Mouse (Mus musculus): ENCODE results near the gene Cks1b.

The Cks1b gene

DNA sequence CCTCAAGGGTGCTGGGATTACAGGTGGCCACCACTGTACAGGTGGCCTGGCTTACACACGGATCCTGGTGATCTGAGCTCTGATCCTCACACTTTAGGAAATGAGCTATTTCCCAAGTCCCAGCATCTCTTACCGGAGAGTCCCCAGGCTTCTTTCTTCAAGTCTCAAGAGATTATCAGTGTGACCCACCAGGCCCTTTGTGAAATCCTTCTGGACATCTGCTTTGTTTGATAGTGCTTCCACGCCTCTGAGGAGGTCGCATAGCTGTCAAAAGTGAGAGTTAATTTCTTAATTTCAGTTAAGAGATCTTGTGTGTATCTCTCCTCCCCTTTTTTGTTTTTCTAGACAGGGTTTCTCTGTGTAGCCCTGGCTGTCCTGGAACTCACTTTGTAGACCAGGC, 7.7 kb upstream of the Cks1b start:
- peak; percentile 82 for DNase-seq (ENCODE audit: low spot score)

DNA sequence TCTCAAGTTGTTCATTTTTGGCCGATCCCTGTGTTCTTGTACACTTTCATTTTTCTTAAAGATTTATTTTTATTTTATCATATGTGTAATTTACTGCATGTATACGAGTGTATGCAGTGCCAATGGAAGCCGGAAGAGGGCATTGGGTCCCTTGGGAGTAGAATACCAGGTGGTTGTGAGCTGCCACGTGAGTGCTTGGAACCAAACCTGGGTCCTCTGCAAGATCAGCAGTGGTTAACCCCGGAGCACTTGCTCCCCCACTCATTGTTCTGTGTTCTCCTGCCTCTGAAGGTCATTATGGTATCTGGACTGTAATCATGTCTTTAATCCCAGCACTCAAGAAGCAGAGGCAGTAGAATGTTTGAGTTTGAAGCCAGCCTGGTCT, 7.0 kb upstream of the Cks1b start:
- DNase-seq (ENCODE audit: low spot score) = no peak

DNA sequence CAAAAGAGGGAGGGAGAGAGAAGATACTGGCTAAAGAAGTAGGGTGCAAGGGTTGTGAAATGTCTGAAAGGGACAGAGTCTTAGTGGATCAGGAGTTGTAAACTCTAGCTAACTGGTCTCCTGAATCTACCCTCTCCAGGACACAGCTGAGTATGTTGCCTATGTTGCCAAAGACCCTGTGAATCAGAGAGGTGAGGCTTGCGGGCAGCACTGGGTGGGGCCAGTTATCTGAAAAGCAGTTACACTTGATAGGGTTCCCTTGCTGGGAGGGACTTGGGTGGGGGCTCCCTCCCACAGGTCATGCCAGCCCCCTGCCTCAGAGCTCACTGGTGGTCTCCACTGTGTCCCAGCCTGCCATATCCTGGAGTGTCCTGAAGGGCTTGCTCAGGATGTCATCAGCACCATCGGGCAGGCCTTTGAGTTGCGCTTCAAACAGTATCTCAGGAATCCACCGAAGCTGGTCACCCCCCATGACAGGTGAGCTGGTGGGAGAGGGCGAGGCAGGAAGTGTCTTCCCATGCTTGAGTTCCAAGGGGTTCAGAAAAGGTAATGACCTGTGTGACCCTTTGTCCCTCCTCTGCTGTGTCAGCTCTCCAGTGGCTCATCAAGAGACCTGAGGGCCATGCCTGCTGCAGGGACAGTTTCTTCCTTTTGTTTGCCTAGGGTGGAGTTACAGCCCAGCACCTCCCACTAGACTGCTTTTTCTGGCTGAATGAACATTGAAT, 6.4 kb upstream of the Cks1b start:
- DNase-seq (ENCODE audit: low spot score) = no peak

DNA sequence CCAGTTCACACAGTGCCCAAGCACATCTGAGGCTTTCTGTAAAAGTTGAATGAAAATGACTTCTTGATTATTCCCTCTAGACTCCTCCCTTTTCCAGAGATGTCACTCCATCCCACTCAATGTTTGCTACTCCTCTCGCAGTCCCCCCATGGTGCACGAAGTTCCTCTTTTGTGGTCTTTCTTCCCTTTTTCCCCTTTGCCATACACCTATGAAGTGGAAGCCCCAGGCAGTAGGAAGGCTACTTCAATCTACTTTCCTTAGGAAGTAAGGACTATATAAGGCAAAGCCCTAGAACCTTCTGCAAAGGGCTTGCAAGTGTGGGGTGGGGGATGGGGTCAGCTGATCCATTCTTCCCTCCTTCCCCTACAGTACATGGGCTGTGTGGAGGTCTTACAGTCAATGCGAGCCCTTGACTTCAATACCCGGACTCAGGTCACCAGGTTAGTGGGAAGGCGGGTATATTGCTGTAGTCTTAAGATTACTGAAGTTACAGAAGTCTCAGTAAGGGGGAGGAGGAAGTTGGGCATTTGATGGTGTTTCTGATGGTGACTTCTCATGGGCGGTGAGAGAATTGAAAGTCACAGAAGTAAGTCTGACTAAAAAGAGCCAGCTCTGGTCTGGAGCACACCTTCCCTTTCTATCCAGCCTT, 4.5 kb upstream of the Cks1b start:
- DNase-seq (ENCODE audit: low spot score) = no peak

DNA sequence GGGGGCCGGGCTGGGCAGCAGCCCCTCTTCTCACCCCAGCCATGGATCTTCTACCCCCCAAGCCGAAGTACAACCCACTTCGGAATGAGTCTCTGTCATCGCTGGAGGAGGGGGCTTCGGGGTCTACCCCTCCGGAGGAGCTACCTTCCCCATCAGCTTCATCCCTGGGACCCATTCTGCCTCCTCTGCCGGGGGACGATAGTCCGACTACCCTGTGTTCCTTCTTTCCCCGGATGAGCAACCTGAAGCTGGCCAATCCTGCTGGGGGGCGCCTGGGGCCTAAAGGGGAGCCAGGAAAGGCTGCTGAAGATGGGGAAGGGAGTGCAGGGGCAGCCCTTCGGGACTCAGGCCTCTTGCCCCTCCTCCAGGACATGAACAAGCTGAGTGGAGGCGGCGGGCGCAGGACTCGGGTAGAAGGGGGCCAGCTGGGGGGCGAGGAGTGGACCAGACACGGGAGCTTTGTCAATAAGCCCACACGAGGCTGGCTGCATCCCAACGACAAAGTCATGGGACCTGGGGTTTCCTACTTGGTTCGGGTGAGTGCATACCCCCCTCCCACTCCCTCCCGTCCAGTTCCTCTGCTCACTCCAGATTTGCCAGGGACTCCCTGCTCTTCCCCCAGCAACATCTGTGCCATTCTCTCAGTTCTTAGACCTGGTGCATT, 3.8 kb upstream of the Cks1b start:
- no peak for DNase-seq (ENCODE audit: low spot score)

DNA sequence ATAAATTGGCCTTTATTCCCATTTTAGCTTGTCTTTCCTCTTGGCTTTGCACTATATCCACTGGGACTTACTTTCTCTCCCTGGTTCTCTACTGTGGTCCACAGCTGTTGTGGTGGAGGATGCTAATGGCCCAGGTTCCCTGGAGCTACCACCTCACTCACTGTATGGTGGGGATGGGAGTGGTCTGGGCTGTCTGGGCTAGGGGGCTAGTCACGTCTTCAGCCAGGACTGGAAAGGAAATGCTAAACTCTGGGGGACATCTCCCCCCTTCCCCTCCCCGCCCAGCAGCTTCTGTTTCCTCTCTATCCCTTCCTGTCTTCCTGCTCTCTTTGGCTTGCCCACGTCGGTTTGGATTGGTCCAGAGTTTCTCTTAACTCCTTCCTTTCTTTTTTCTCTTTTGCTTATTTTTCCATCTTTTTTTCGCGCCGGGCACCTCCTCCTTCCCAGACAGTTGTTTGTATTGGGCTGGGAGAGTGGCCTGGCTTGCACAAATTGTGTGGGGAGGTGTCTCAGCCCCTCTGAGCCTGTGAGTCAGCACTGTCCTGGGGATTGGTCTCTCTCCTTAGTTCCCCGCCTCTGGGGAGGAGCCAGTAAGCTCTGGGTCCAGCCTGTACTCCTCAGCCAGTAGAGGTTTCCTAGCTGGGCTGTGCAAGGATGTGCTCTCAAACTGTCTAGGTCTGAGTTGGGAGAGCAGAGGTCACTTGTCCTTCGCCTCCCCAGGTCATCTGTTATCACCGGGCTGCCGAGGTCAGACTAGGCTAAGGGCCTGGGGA, 3.0 kb upstream of the Cks1b start:
- peak; percentile 82 for DNase-seq (ENCODE audit: low spot score)

DNA sequence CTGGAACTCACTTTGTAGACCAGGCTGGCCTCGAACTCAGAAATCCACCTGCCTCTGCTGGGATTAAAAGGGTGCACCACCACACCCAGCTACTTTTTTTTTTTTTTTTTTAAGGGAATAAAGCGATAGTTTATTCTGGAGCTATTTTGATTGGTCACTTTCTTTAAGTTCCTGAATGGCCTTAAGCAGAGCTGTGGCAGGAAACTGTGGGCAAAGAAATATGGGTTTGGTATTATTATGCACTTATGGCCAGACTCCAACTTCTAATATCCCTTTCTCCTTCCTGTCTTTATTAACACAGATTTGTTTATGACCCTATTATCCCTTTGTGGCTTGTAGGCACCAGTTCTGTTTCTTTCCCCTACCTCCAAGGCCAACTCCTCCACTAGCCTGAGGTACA, 2.2 kb upstream of the Cks1b start:
- DNase-seq (ENCODE audit: low spot score) = no peak

DNA sequence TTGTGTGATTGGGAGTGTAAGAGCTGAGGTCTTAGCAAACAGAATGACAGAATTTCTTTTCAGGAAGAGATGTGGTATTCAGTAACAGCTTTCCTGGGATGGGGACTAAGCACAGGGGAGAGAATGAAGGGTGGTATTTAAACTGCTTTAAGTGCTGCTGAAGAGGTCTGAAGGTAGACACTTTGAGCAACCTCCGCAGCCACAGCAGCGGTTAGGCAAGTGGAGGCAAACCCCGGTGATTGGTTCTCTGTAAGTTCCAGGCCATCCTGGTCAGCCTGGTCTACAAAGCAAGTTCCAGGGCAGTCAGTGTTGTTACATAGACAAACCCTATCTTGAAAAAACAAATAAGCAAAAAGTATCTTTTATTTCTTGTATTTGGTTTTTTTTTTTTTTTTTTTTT, 1.8 kb upstream of the Cks1b start:
- no peak for DNase-seq (ENCODE audit: low spot score)

DNA sequence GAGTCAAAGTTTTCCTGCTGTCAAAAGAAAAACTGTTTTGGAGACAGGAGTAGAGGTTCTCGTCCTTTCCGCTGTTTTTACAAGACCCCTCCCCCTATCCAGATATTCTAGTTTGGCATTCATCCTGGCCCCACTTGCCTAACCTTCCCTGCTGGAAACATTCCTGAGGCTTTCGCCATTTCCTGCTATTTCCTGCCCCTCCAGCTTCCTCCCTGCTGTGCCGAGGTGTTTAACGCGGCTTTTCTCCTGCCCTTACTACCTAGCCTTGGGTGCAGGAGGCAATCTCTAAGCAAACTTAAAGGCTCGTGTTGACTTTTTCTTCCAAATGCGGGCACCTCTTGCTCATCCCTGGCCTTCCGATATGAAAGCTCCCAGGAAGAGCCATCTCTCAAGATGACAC, 1.4 kb upstream of the Cks1b start:
- DNase-seq (ENCODE audit: low spot score) = no peak

DNA sequence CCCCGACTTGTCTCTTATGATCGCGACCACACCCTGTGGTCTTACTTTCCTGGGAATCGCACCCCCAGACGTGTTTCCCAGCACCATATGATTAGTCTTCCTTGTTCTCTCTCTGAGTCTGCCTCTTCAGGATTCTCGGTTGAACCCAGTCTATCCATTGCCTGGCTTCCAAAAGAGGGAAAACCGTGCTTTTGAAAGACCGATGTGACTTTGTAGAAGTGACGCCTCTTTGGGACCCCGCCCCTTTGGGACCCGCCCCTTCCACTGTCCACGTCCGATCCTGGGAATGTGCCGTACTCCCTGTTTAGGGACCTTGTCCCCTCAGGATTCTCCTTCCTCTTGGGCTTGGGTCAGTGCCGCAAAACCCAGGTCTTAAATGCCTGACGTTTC, 673 bp upstream of the Cks1b start:
- no peak for DNase-seq (ENCODE audit: low spot score)

DNA sequence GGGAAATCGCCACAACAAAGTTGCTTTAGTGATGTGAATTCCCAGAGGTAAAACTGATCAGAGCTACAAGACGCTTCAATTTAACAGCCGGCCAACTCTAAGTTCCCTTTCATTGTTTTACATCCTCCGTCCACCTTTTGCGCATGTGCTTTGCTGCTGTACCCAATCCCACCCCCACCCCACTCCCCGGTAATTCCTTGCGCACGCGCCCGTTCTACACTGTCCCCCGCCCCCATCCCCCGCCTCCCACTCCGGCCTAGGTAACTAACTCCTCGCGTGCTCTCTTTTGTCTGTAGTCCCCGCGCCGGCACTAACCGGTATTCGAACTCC, 378 bp downstream of the Cks1b start:
- DNase-seq (ENCODE audit: low spot score) = no peak

DNA sequence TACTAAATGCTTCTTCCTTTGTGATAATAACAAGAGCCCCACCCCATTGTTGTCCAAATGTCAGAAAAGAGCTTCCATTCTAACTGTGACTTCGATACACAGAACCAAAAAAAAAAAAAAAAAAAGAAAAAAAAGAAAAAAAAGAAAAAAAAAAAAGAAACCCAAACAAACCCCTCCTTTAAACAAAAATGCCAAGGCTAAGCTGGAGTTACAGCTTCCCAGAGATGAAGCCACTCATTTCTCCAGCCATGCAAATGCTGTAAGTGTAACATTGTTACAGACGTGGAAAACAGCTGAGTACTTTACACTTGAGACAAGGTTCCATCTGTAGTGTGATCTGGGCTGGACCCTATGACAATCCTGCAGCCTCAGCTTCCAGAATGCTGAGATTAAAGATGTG, 1.1 kb downstream of the Cks1b start:
- no peak for DNase-seq (ENCODE audit: low spot score)

DNA sequence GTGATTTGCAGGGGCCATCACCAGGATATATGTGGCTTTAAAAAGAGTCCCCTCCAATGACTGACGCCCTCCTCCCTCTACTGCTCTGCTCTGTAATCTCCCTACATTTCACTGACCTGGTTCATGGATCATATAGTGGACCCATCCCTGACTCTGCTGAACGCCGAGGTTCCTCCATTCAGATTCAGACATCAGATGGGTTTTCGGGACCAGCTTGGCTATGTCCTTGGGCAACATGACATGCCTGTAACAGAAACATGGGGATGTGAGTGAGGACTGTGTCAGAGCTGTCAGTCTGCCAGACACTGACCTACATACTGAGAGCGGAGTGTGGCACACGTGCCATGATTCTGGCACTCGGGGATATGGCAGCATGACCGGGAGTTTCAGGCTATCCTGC, 2.0 kb downstream of the Cks1b start:
- DNase-seq (ENCODE audit: low spot score) = no peak

DNA sequence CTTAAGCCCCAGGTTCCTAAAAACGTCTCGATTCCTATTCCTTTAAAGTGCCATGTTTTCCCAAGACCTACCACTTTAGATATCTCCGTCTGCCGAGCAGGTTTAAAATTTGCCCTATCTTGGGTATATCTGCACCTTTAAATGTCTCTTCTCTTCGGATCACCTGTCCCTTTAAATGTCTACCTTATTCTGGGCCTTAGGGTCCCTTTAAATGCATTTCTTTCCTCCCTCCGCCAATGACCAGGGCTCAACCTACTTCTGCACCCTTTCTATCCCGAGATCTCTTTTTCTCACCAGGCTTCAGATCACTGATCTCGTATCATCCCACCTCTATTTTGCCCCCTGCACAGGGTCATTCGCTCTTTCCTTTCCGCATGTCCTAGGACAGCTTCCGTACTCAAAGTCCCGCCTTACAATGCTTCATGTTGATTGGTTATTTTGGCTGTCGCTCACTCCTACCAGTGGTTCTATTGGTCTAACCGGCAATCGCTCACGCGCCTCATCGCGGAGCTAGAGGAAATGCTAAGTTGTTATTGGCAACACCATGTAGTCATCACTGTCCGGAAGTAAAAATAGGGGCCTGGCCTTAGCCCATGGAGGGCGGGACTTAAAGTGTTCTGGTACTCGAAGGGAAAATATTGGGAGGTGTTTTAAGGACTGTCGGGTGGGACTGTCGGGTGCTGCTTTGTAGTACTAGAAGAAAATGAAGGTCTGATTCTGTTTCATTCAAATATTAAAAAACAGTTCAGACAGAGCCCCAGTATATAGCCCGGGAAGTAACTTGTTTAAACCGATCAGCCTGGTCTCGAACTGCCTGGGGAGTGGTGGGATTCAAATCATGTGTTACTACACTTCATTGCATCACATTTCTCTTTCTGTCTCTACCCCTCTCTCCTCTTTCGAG, 6.4 kb downstream of the Cks1b start, which contains the start of gene Flad1:
Gene Flad1, minus strand, starts transcription at position 381 of the 904 bp plus-strand sequence.
- DNase-seq (ENCODE audit: low spot score) = peak; percentile 100

DNA sequence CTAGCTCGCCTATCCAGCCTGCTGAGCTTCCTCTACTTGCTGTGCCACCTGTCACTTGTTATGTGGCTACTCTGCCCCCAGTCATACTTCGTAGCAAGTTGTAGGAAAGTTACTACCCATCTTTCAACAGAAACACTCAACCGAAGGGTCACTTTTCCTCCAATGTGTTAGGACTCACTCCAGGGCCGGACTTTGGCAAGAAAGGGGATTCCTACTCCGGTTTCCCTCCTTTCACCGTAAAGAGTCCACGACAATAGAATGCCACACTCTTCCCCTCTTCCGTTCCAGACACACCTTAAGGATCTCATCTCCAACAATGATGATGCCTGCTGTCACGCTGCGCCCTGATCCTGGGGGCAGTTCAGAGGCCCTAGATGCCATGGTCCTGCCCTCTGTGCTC, 7.3 kb downstream of the Cks1b start:
- DNase-seq (ENCODE audit: low spot score) = no peak

DNA sequence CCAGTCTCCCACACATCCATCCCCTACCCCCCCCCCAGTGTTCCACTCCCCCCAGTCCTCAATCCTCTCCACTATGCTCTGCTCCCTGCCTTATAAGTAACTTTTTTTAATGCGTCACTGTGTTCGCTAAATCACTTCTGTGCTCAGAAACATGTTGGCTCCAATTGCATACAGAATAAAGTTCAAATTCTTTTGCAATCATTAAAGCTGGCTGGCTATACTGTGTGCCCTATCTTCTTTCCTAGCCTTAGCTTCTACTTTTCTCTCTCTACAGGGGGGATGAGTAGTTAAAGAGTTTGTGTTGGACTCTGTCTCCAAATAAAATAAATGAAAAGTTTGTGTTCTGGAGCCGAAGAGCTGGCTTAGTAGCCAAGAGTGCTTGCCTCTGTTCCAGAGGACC, 8.5 kb downstream of the Cks1b start:
- no peak for DNase-seq (ENCODE audit: low spot score)

DNA sequence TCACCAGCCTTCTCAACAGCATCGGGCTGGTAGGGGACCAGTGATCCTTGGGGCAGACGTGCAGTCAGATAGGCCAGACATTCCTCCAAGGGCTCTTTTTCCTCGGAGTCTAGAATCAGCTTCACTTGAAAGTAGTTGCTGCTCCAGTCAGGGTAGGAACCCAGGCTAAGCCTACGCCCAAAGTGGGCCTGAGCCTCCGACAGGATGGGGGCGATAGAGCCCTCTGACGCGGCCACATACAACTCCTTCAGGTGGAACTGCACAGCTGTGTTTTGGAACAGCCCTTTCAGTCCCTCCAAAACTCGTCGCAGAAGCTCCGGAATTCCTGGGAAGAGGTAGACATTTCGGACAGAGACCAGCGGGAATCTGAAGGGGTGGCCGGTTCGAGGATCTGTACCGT, 9.7 kb downstream of the Cks1b start:
- no peak for DNase-seq (ENCODE audit: low spot score)

DNA sequence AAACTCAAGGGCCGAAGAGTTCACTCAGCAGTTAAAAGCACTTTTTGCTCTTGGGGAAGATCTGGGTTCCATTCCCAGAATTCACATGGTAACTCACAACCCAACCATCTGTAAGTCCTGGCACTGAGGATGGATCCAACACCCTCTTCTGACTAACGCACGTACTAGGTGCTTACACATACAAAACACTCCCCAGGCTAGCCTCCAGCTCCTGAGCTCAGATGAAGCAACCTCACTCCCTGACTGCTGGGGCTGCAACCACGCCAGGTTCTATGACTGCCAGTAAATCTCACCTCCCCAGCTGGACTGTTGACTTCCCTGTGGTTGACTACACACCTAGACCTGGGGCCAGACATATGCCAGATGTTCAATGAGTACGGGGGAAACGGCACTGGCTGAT, 11.3 kb downstream of the Cks1b start:
- DNase-seq (ENCODE audit: low spot score) = no peak

DNA sequence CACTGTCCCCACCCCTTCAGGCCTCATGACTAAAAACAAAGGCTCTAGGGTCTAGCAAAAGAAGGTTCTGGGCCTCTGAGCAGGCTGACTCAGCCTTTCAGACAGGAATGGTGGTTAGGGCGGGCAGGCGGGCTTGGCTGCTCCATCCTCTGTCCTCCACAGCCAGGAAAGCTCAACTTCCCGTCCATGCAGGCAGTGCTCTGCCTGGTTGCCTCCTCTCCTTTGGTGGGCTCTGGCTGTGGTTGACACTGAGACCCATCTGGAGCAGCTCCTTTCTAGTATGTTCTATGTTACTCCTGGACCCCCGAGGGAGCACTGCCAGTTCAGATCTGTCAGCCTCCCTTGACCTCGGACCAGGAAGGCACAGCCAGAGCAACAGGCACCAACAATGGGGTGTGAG, 15.5 kb downstream of the Cks1b start, which contains the start of gene Lenep:
Gene Lenep, minus strand, starts transcription at position 101 of the 400 bp plus-strand sequence.
- no peak for DNase-seq (ENCODE audit: low spot score)

DNA sequence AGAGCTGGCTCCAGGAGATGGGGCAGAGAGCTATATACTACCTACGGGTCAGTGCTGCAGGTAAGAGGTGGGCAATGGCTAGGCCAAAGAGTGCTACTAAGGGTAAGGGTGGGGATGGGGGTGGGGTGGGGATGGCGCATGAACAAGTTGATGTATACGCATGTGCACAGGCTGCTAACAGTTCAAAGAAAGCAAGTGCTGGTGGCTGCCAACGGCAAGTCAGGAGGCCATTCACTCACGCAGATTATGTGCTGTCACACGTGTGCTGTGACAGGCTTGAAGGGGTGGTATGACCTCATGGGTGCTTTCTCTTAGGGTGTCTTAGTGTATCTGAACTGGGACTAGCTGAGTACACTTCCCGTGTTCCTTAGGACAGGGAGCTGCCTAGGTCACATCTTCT, 16.9 kb downstream of the Cks1b start:
- DNase-seq (ENCODE audit: low spot score) = no peak

DNA sequence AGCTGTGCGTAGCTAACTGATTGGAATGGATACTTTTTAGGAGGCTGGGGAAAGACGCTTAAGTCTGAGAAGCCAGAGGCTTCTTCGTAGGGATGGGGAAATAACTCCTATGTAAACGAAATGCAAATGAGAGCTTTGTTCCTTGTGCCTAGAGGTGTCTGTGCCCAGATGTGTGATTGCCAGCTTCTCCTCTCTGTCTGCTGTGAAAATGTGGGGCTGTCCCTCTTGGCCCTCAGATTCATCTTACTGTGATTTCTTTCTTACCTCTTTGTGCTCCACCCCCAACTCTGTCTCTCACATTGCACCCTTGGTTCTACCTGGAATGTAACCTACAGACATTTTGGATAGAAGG, 21.6 kb downstream of the Cks1b start:
- no peak for DNase-seq (ENCODE audit: low spot score)
